Mouse (Mus musculus): ENCODE results near the gene Nup205.

GRCm38 (mm10) chr6:35252477-35253346 lies 75.5 kb downstream of the Nup205 start:
- TF ChIP-seq CTCF (IDR thresholded peaks at IDR 0.05; ENCODE audit: low read depth) (peak; percentile 96), EP300 (optimal IDR thresholded peaks at IDR 0.05) (no peak)

Data from stomach, postnatal 0 days (tissue).